Mouse (Mus musculus) megakaryocyte, embryonic 14.5 days (primary cell): Measurements from ENCODE around the gene Zfp941.

Source experiments
- FLI1 ChIP-seq: IDR thresholded peaks from 2 replicates; pipeline ENCODE4 v1.6.1; 2012; ENCODE audit warnings: low read length, inconsistent platforms, mixed read lengths
- GATA1 ChIP-seq: IDR thresholded peaks from 3 replicates; pipeline ENCODE4 v1.6.1; 2012; ENCODE audit warnings: mixed read lengths, low read length, inconsistent platforms, borderline replicate concordance

- TF ChIP-seq GATA1 (no peak), FLI1 (no peak)
Observed at GRCm38 (mm10) chr7:140843806-140844205, 21.8 kb upstream of the Zfp941 start.
